Mouse (Mus musculus) liver, embryonic 13.5 days (tissue): ENCODE measurements around the gene Pnkp. TPM values are rescaled to one million over a fixed set of nuclear protein-coding genes. Genes with fewer than 3 reads are reported as not detected.
A peak's percentile ranks its signal among the peaks of the same experiment; 100 is the strongest.

Source experiments
- ATAC-seq: fragments of 200-750 bp; cut with Nextera tagmentation; 2 replicates; pipeline ENCODE4 v1.8.0; 2017; ENCODE audit warnings: low read depth, mild to moderate bottlenecking, moderate number of reproducible peaks, moderate library complexity
- DNase-seq: peaks from one replicate; pipeline ENCODE4 v3.0.0; 2022
- H3K27ac ChIP-seq: fragments of 300-500 bp; sonication (generic); 2 replicates; pipeline ENCODE4 v1.5.1; 2015; ENCODE audit warnings: moderate library complexity, mild to moderate bottlenecking, inconsistent platforms
- H3K27me3 ChIP-seq: fragments of 300-500 bp; sonication (generic); 2 replicates; pipeline ENCODE4 v1.6.1; 2015; ENCODE audit warnings: mild to moderate bottlenecking, inconsistent platforms
- H3K36me3 ChIP-seq: fragments of 300-500 bp; sonication (generic); 2 replicates; pipeline ENCODE4 v1.6.1; 2015; ENCODE audit warnings: mild to moderate bottlenecking, inconsistent platforms
- H3K4me1 ChIP-seq: fragments of 300-500 bp; sonication (generic); replicated peaks from 2 replicates; pipeline ENCODE4 v1.6.1; 2015; ENCODE audit warnings: inconsistent platforms
- H3K4me2 ChIP-seq: fragments of 300-500 bp; sonication (generic); 2 replicates; pipeline ENCODE4 v1.6.1; 2015; ENCODE audit warnings: inconsistent platforms, mild to moderate bottlenecking, moderate library complexity
- H3K4me3 ChIP-seq: fragments of 300-500 bp; sonication (generic); replicated peaks from 2 replicates; pipeline ENCODE4 v1.5.1; 2015; ENCODE audit warnings: mild to moderate bottlenecking, inconsistent platforms
- H3K9ac ChIP-seq: fragments of 300-500 bp; sonication (generic); 2 replicates; pipeline ENCODE4 v1.6.1; 2015; ENCODE audit warnings: mild to moderate bottlenecking, inconsistent platforms
- H3K9me3 ChIP-seq: fragments of 300-500 bp; sonication (generic); replicated peaks from 2 replicates; pipeline ENCODE4 v1.6.1; 2016; ENCODE audit warnings: inconsistent platforms
- WGBS: fragments of 180-500 bp; shearing (Covaris S2); methylation state at CpG from one replicate; pipeline ENCODE4 v1.1.7; 2015; ENCODE audit not compliant: insufficient replicate concordance; 5-methylcytosine and 5-hydroxymethylcytosine counted together
- polyA plus RNA-seq: library from polyadenylated mRNA; unstranded; fragments of >200 nt; fragmentation: Nextera tagmentation; extraction: Ambion mirVana; gene quantifications from 2 replicates; pipeline ENCODE4 v1.2.1, GENCODE M21; 2015

Gene Pnkp
- polyA plus RNA-seq, 1 experiment from 2014 or later, result 22.8 TPM

GRCm38 (mm10) chr7:44816470-44817021 lies 40.4 kb upstream of the Pnkp start, which contains the start of gene Atf5:
Gene Atf5, minus strand, starts transcription at chr7:44816658.
- peak; percentile 22 for ATAC-seq

GRCm38 (mm10) chr7:44817441-44817840 lies 39.5 kb upstream of the Pnkp start:
- peak overlapping the region; percentile 79 for H3K4me2 ChIP-seq
- H3K27ac ChIP-seq, result peak overlapping the region; percentile 95
- no peaks in the 10 kb centered on the region for H3K9me3 ChIP-seq
- peaks cover 70% of the 10 kb centered on the region for H3K4me1 ChIP-seq
- peak overlapping the region; percentile 91 for H3K9ac ChIP-seq
- ATAC-seq, result no peak
- no peaks in the 10 kb centered on the region for H3K27me3 ChIP-seq
- 22% methylated on average over 3 of the region's 3 CpGs for WGBS
- DNase-seq, result no peak
- H3K36me3 ChIP-seq, result peaks cover 44% of the 10 kb centered on the region
- peak overlapping the region; percentile 74 for H3K4me3 ChIP-seq

More at GRCm38 (mm10) chr7:44816470-44817021, 40.4 kb upstream of the Pnkp start, which contains the start of gene Atf5:
- WGBS, result under 1% methylated on average over 57 of the region's 57 CpGs
- Histone ChIP-seq H3K36me3 (peaks cover 40% of the 10 kb centered on the region), H3K4me3 (peak within 1 kb of the TSS; percentile 74), H3K4me1 (peaks cover 63% of the 10 kb centered on the region), H3K27ac (peak within 1 kb of the TSS; percentile 95), H3K27me3 (no peaks in the 10 kb centered on the region), H3K4me2 (peak within 1 kb of the TSS; percentile 79), H3K9ac (peak within 1 kb of the TSS; percentile 91), H3K9me3 (no peaks in the 10 kb centered on the region)
- DNase-seq, result peak; percentile 58

- peak overlapping the region; percentile 74 for H3K4me3 ChIP-seq
- 27% methylated on average over 2 of the region's 2 CpGs for WGBS
- H3K9ac ChIP-seq, result peak overlapping the region; percentile 91
- DNase-seq (no peak), ATAC-seq (no peak)
- H3K36me3 ChIP-seq, result peaks cover 44% of the 10 kb centered on the region
- H3K27me3 ChIP-seq, result no peaks in the 10 kb centered on the region
- H3K4me2 ChIP-seq, result peak overlapping the region; percentile 79
- no peaks in the 10 kb centered on the region for H3K9me3 ChIP-seq
- peaks cover 77% of the 10 kb centered on the region for H3K4me1 ChIP-seq
- H3K27ac ChIP-seq, result peak overlapping the region; percentile 95
These were observed 38.8 kb upstream of the Pnkp start for GRCm38 (mm10) chr7:44818164-44818563.

- H3K4me3 ChIP-seq, result peak overlapping the region; percentile 74
- DNase-seq (peak; percentile 34), ATAC-seq (no peak)
- H3K9ac ChIP-seq, result peak overlapping the region; percentile 91
- H3K4me2 ChIP-seq, result peak overlapping the region; percentile 79
- no peaks in the 10 kb centered on the region for H3K9me3 ChIP-seq
- peaks cover 43% of the 10 kb centered on the region for H3K36me3 ChIP-seq
- 42% methylated on average over 6 of the region's 6 CpGs for WGBS
- H3K27ac ChIP-seq, result peak overlapping the region; percentile 95
- no peaks in the 10 kb centered on the region for H3K27me3 ChIP-seq
- H3K4me1 ChIP-seq, result peaks cover 83% of the 10 kb centered on the region
These were observed 38.1 kb upstream of the Pnkp start for GRCm38 (mm10) chr7:44818751-44819235.

GRCm38 (mm10) chr7:44819391-44819790 lies 37.5 kb upstream of the Pnkp start:
- ATAC-seq, result no peak

GRCm38 (mm10) chr7:44819863-44820262 lies 37.1 kb upstream of the Pnkp start:
- peak overlapping the region; percentile 79 for H3K4me2 ChIP-seq
- DNase-seq, result no peak
- H3K9ac ChIP-seq, result peak overlapping the region; percentile 91
- no peaks in the 10 kb centered on the region for H3K9me3 ChIP-seq
- H3K4me1 ChIP-seq, result peaks cover 84% of the 10 kb centered on the region
- peak overlapping the region; percentile 74 for H3K4me3 ChIP-seq
- ATAC-seq, result no peak
- 40% methylated on average over 5 of the region's 5 CpGs for WGBS
- H3K27me3 ChIP-seq, result no peaks in the 10 kb centered on the region
- H3K27ac ChIP-seq, result peak overlapping the region; percentile 95
- peaks cover 34% of the 10 kb centered on the region for H3K36me3 ChIP-seq

More at GRCm38 (mm10) chr7:44819391-44819790, 37.5 kb upstream of the Pnkp start:
- H3K9ac ChIP-seq, result peak overlapping the region; percentile 91
- H3K4me1 ChIP-seq, result peaks cover 84% of the 10 kb centered on the region
- peaks cover 37% of the 10 kb centered on the region for H3K36me3 ChIP-seq
- H3K4me3 ChIP-seq, result peak overlapping the region; percentile 74
- peak overlapping the region; percentile 79 for H3K4me2 ChIP-seq
- H3K27ac ChIP-seq, result peak overlapping the region; percentile 95
- H3K27me3 ChIP-seq, result no peaks in the 10 kb centered on the region
- 83% methylated on average over 2 of the region's 2 CpGs for WGBS
- no peak for DNase-seq
- no peaks in the 10 kb centered on the region for H3K9me3 ChIP-seq

- ATAC-seq, result no peak
- peak overlapping the region; percentile 95 for H3K27ac ChIP-seq
- peaks cover 84% of the 10 kb centered on the region for H3K4me1 ChIP-seq
These were observed 36.4 kb upstream of the Pnkp start for GRCm38 (mm10) chr7:44820525-44820924.

GRCm38 (mm10) chr7:44821666-44822448 lies 35.1 kb upstream of the Pnkp start:
- H3K4me1 ChIP-seq, result peaks cover 95% of the 10 kb centered on the region
- DNase-seq (no peak), ATAC-seq (0 out of 2 replicates have a peak, but pooled peaks have one; percentile 18)
- 0 out of 2 replicates have a peak overlapping the region, but pooled peaks have one; percentile 9 for H3K27ac ChIP-seq
- peaks cover 47% of the 10 kb centered on the region for H3K36me3 ChIP-seq
- no peak overlapping the region for H3K9ac ChIP-seq
- no peak overlapping the region for H3K4me3 ChIP-seq
- H3K27me3 ChIP-seq, result no peaks in the 10 kb centered on the region
- WGBS, result 68% methylated on average over 7 of the region's 7 CpGs
- H3K9me3 ChIP-seq, result no peaks in the 10 kb centered on the region
- H3K4me2 ChIP-seq, result no peak overlapping the region

More at GRCm38 (mm10) chr7:44820525-44820924, 36.4 kb upstream of the Pnkp start:
- Histone ChIP-seq H3K36me3 (peaks cover 36% of the 10 kb centered on the region), H3K9me3 (no peaks in the 10 kb centered on the region), H3K4me2 (peak overlapping the region; percentile 79), H3K27me3 (no peaks in the 10 kb centered on the region), H3K4me3 (no peak overlapping the region), H3K9ac (peak overlapping the region; percentile 91; the same call in 1 of the 2 replicates)
- 79% methylated on average over 3 of the region's 3 CpGs for whole genome bisulfite sequencing
- DNase-seq, result no peak

- Histone ChIP-seq H3K4me3 (no peak overlapping the region), H3K36me3 (peaks cover 60% of the 10 kb centered on the region), H3K4me2 (no peak overlapping the region), H3K27me3 (no peaks in the 10 kb centered on the region), H3K27ac (0 out of 2 replicates have a peak overlapping the region, but pooled peaks have one; percentile 11), H3K4me1 (peaks cover 80% of the 10 kb centered on the region), H3K9me3 (no peaks in the 10 kb centered on the region), H3K9ac (no peak overlapping the region)
- no peak for ATAC-seq
- DNase-seq, result no peak
- 27% methylated on average over 7 of the region's 7 CpGs for WGBS
These were observed 33.5 kb upstream of the Pnkp start for GRCm38 (mm10) chr7:44823409-44823808.

GRCm38 (mm10) chr7:44824872-44825271 lies 32.1 kb upstream of the Pnkp start:
- no peak overlapping the region for H3K27ac ChIP-seq
- peaks cover 63% of the 10 kb centered on the region for H3K36me3 ChIP-seq
- H3K9me3 ChIP-seq, result no peaks in the 10 kb centered on the region
- H3K4me3 ChIP-seq, result no peak overlapping the region
- H3K4me2 ChIP-seq, result no peak overlapping the region
- peak; percentile 37; the same call in 1 of the 2 replicates for ATAC-seq
- WGBS, result 21% methylated on average over 3 of the region's 3 CpGs
- no peak overlapping the region for H3K9ac ChIP-seq
- H3K4me1 ChIP-seq, result peaks cover 65% of the 10 kb centered on the region
- DNase-seq, result peak; percentile 62
- H3K27me3 ChIP-seq, result no peaks in the 10 kb centered on the region

- ATAC-seq, result no peak
These were observed 30.2 kb upstream of the Pnkp start for GRCm38 (mm10) chr7:44826771-44827170.

More at GRCm38 (mm10) chr7:44826771-44827170, 30.2 kb upstream of the Pnkp start:
- WGBS, result 81% methylated on average over 3 of the region's 3 CpGs
- Histone ChIP-seq H3K4me2 (no peak overlapping the region), H3K27me3 (no peaks in the 10 kb centered on the region), H3K4me1 (peaks cover 46% of the 10 kb centered on the region), H3K4me3 (no peak overlapping the region), H3K9me3 (no peaks in the 10 kb centered on the region), H3K36me3 (peaks cover 75% of the 10 kb centered on the region), H3K9ac (no peak overlapping the region), H3K27ac (no peak overlapping the region)
- no peak for DNase-seq
